Mouse (Mus musculus) 3134 (cell line): ENCODE results near the gene Rapsn.

Experiments used
- DNase-seq: peaks from one replicate; pipeline ENCODE4 v3.0.0-alpha.2; 2011; ENCODE audit warnings: low spot score; ENCODE audit not compliant: insufficient read length; ENCODE audit errors: extremely low read depth

Rapsn gene

DNA sequence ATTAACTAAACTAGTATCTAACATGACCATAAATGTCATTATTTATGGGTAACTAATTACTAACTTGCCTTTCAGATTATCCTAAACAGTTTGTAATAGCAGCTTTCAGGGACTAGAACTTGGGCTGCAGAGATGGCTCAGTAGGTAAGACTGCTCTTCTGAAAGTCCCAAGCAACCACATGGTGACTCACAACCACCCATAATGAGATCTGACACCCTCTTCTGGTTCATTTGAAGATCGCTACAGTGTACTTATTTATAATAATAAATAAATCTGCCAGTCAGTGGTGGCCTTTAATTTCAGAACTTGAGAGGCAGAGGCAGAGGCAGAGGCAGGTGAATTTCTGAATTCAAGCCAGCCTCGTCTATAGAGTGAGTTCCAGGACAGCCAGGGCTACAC lies 17.3 kb downstream of the Rapsn start:
- DNase-seq, result peak; percentile 50

- no peak for DNase-seq
Observed at GRCm38 (mm10) chr2:91053181-91053933, 17.9 kb downstream of the Rapsn start.

DNA sequence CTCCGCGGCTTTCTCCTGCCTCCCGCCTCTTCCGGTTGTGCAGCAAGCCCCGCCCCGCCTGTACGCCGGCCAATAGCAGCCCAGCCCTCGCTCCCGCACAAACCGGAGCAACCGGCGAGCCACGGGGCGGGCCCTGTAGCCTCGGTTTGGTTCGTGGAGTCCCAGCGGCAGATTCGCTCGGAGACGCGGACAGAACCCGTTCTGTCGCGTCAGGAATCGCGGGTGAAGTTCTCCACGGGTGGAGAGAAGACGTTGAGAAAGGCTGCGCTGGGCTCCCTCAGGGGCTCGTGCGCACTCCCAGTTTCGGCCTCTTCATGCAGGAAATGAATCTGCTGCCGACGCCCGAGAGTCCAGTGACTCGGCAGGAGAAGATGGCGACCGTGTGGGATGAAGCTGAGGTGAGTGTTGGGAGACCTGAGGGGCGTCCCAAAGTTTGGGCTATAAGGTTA lies 18.5 kb downstream of the Rapsn start, which contains the start of gene Psmc3:
Gene Psmc3, plus strand, starts transcription at position 76 of the 449 bp plus-strand sequence.
- peak; percentile 92 for DNase-seq

DNA sequence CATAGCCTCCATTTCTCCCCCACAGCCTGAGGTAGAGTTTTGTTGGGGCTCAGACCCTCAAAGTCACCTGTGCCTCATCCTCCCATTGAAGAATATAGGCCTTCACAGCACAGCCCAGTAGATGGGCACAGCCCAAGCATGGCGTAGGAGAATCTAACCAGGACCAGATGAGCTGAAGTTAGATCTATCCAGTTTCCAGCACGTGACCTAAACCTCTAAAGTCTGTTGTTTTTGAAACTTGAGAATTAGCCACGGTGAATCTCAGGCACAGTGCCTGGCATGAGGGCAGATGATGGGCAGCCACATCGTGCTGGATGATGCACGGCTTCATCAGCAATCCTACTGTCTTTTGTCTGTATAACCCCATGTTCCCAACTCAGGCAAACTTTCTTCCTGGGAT lies 23.0 kb downstream of the Rapsn start:
- no peak for DNase-seq

DNA sequence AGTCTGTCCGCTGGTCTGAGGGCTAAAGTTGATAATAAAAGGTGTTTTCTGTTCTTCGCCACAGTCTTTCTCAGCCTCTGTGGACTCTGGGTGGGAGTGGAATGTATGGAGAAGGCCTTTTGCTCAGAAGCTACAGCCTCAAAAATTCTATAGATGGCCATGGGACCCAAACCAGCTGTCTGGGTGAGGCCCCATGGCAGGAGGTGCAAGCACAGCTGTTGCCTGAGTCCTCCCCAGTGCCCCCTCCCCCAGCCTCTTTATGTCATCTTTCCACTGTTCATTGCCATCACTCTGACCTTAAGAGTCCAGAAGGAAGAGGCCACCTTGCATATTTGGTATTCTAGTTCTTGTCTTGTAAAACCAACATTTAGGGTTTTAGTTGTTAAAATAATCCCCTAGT lies 24.0 kb downstream of the Rapsn start:
- DNase-seq, result no peak

DNA sequence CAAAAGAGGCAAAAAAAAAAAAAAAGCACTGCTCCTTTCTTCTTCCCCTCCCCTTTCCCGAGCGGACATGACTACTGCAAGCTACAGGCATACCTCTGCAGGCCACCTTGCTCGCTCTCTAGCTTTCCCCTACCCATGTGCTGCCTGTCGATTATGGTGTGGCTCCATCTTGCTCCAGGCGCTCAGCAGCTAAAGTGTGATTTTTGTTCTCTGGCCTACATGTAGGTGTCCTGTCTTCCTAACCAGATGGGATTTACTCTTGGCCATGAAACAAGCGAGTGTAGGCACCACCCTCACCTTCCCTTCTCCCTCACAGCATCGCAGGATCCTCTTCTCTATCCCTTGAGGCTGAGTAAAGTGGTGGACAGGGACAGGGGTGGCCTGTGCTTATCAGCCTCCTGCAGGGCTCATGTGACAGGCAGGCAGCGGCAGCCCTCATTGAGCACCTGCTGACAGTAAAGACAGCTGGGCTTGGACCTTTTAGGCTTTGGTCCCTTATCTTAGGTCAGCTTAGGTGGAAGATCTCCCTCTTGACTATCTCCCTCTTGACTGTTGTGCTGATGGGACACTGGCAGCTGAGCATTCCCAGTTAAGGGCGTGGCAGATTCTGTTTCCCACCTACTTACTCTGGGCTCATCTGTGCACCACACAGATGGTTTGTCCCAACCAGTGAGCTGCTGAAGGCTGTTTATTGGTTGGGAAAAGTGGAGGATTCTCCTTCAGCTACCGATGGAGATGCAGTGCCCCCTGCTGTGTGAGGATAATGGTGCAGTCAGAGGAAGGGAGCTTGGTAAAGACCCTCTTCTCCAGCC lies 25.3 kb downstream of the Rapsn start:
- DNase-seq, result no peak

DNA sequence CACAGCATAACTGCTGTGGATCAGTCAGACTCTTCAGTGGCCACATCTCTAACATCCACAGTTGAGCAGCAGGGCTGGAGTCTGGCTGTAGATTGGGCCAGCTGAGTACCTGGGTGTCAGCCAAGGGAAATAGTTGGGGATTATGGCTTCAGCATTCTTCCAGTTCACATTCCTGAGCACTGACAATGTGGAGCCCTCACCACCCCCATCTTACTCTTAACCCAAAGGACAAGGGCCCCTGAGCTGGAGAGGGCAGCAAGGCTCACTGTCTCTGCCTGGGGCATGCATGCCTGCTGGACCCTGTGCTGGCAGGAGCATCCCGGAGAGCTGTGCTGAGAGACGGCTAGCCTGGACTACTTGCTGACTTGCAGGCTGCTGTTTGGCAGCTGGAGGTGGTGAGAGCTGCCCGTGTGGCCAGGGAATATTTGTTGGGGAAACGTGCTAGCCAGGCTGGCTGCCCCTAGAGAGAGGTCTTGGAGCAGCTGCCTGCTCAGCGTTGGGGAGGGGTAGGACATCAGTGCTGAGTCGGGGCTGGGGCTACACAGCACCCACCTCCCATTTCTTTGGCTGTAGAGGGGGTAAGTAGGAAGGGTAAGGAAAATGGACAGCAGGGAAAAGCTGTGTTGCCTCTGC lies 26.5 kb downstream of the Rapsn start:
- DNase-seq, result peak; percentile 77

- DNase-seq, result no peak
Observed at GRCm38 (mm10) chr2:91062779-91063606, 27.6 kb downstream of the Rapsn start.

- DNase-seq, result no peak
Observed at GRCm38 (mm10) chr2:91064211-91064610, 28.8 kb downstream of the Rapsn start.

DNA sequence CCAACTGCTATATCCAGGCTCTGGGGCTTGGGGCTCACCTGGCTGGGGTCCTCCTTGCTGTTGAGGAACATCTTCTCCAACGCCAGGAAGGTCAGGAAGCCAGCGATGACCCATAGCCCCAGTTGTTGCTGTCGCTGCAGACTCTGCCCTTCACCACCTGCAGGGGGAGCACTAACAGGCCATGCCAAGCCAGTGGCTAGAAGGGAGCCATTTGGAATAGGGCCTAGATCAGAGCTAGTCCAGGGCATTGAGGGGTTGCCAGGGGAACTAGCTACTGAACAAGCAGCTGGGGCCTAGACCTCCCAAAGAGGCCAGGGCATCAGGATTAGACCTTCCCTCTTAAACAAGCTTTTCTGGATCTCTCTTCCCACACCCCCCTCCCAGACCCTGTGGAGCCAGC lies 30.1 kb downstream of the Rapsn start:
- peak; percentile 36 for DNase-seq

GRCm38 (mm10) chr2:91066455-91066854 lies 31.0 kb downstream of the Rapsn start:
- no peak for DNase-seq

DNA sequence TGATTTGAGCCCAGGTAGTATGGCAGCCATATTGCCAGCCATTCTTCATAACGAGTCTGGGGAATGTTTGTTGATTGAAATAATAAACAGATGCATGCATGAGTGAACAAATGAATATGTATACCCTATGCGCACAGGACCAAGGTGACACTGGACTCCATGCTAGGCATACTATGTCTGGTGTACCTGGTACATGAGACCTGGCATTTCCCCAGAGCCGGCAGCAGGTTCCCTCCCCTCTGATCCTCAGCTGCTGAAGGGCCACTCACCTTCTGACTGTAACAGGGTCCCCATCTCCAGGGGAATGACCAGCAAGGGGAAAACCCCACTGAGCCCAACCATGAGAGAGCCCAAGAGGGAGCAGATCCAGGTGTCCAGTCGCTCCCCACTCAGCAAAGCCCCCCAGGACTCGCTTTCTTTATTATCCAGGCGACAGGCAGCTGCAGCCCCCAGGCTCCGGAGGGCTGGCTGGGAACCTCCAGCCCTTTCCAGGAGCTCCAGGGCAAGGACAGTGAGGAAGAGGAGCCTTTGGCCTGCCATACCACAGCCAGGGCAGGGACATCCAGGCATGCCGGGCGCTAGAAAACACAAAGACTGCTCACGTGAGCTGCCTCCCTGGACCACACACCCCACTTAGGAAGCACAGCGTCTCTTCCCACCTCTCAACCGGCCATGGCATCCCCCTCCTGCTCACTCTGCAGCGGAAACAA lies 32.9 kb downstream of the Rapsn start:
- no peak for DNase-seq

GRCm38 (mm10) chr2:91068872-91069165 lies 33.4 kb downstream of the Rapsn start:
- DNase-seq, result peak; percentile 82

DNA sequence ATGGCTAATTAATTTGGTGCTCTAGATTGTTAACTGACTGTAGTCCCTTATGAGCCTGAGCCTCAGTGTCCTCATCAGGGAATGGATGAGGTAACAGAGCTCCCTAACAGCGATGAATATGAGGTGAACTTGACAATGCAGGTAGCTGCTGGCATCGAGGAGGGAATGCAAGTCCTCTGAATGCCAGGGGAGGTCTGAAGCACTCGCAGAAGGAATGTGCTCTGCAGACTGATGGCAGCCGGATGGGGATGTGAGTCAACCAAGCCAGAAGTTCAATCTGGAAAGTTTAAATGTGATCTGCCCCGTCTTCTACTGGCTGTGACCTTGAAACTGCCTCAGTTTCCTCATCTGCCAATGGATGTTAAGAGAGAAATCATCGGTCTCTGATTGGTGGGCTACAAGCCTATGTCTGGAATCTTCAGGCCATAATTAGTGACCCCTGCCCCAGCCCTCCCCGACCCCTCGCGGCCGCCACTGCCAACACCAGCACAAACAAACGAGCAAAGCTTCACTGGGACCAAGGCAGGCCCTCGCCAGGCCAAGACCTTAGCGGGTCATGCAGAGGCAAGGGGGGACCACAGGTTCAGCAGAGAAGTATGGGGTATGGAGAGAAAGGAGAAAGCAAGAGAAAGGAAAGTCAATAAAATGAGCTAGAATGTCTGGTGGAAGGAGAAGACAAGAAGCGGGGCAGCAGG lies 34.0 kb downstream of the Rapsn start:
- DNase-seq, result no peak

DNA sequence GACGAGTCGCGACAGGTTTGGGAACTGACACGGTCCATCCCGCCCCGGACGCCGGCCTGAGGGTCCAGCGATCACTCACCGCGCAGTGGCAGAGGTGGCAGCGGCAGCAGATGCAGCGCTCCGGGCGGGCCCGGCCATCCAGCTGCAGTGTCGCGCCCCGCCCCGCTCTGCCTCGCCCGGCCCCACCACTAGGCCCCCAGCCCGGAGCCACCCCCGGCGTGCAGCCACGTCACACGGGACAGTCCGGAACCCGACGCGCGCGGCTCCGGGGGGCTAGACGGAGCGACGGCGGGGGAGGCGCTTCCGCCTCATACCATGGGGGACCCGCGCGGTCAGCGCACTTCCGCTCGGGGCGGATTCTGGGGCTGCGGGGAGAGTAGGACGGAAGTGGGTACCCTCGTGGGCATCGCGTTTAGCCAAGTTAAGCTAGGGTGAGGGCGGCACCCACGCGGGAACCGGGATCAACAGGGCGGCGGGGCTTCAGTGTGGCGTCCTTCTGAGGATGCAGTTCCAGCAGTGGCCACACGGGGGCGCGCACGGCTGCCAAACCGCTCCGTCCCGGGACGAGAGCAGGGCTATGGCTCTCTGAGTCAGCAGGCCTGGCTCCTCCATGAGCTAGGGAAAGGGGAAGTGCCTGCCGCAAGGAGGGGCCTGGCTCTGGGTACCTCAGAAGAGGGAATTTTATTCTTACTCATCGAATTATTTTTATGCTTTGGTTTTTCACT lies 34.8 kb downstream of the Rapsn start, which contains the start of gene Slc39a13:
Gene Slc39a13, minus strand, starts transcription at position 342 of the 725 bp plus-strand sequence.
- DNase-seq, result peak; percentile 98

- no peak for DNase-seq
Observed at GRCm38 (mm10) chr2:91071059-91071458, 35.6 kb downstream of the Rapsn start.

DNA sequence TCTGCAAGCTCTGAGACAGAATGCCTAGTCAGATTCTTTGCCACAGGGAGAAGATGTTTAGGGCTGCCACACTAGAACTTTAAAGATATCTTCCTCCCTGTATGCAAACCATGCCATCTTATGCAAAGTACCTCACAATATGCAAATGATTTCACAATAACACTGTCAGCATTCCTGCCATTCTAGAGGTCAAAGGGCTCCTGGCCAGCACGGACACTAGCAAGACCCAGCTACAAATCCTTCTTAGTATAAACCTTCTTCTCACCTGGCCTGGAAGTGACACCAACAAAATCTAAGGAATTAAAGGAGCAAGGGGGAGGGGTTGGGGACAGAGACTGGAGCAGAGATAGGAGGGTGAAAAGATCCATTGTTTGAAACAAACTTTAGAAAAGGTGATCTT lies 36.7 kb downstream of the Rapsn start:
- DNase-seq, result no peak

GRCm38 (mm10) chr2:91077957-91078313 lies 42.5 kb downstream of the Rapsn start:
- no peak for DNase-seq
